Mouse (Mus musculus) testis, postnatal 10 days (tissue): ENCODE measurements at regions not wholly inside any gene's neighbourhood (a gene's known extent, or its start where the extent isn't known, plus 50 kb on each side); places are given as distances from the start of the nearest gene placed in this dataset.

Source experiments
- DNase-seq: peaks from one replicate; pipeline ENCODE4 v3.0.0; 2021; ENCODE audit warnings: low spot score

GRCm38 (mm10) chr2:180389013-180389412, 54.5 kb upstream of the Gata5 start:
- no peak for DNase-seq

GRCm38 (mm10) chr2:180388122-180388521, 53.6 kb upstream of the Gata5 start:
- DNase-seq, result no peak

DNA sequence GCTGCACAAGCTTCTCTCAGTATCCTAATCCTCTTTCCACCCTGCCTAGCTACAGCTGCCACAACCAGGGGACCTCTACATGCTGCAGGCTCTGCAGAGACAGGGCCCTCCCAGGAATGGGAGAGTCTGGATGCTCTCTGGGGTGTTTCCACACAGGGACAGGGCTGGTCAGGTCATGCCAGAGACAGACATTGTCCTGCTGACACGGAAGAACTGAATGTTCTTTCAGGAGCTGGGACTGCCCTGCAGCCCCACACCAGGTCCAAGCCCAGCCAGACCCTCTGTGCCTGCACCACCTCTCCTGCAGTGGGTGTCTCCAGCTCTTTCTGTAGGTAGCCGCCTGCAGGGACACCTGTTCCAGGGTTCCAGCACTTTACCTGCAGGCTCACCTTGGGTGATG, 52.8 kb upstream of the Gata5 start:
- DNase-seq, result no peak

- DNase-seq, result peak; percentile 52
Observed at GRCm38 (mm10) chr2:180385967-180386688, 51.6 kb upstream of the Gata5 start.

- no peak for DNase-seq
Observed at GRCm38 (mm10) chr2:180385231-180385895, 50.9 kb upstream of the Gata5 start.
